Mouse (Mus musculus) G1E (cell line): ENCODE results near the gene Sfrp4. TPM values are rescaled to one million over a fixed set of nuclear protein-coding genes. Genes with fewer than 3 reads are reported as not detected.

Source experiments
- ATAC-seq: 2 replicates; pipeline ENCODE4 v1.8.0; 2016; ENCODE audit warnings: mild to moderate bottlenecking; ENCODE audit not compliant: insufficient number of reproducible peaks, poor library complexity, low FRiP score, severe bottlenecking; ENCODE audit errors: extremely low read depth
- DNase-seq: peaks from one replicate; pipeline ENCODE4 v3.0.0; 2012; ENCODE audit warnings: low spot score
- H3K27me3 ChIP-seq: 2 replicates; pipeline ENCODE4 v1.6.1; 2012; ENCODE audit warnings: mild to moderate bottlenecking, low read length, inconsistent platforms; ENCODE audit not compliant: insufficient read depth
- H3K36me3 ChIP-seq: replicated peaks from 2 replicates; pipeline ENCODE3; 2012; ENCODE audit warnings: mild to moderate bottlenecking, inconsistent platforms
- H3K4me1 ChIP-seq: 2 replicates; pipeline ENCODE4 v1.6.1; 2012; ENCODE audit warnings: low read depth, low read length, inconsistent platforms, mixed read lengths; ENCODE audit not compliant: insufficient read depth
- H3K4me3 ChIP-seq: 2 replicates; pipeline ENCODE4 v1.5.1; 2012; ENCODE audit warnings: low read depth, mild to moderate bottlenecking, inconsistent platforms, low read length, moderate library complexity, mixed read lengths
- H3K9me3 ChIP-seq: replicated peaks from 2 replicates; pipeline ENCODE4 v1.6.1; 2012; ENCODE audit warnings: inconsistent platforms
- CTCF ChIP-seq: IDR thresholded peaks from 2 replicates; pipeline ENCODE4 v1.5.1; 2012; ENCODE audit warnings: low read depth, low read length, inconsistent platforms, mixed read lengths
- GATA1 ChIP-seq: IDR thresholded peaks from 2 replicates; pipeline ENCODE4 v1.6.1; 2012; ENCODE audit warnings: borderline replicate concordance, low read length, inconsistent platforms, mixed read lengths
- GATA2 ChIP-seq: IDR thresholded peaks from 2 replicates; pipeline ENCODE4 v1.6.1; 2012; ENCODE audit warnings: low read depth, low read length, inconsistent platforms, borderline replicate concordance
- POLR2AphosphoS5 ChIP-seq: IDR thresholded peaks from 2 replicates; pipeline ENCODE4 v1.6.1; 2012; ENCODE audit warnings: low read depth, low read length, inconsistent platforms; ENCODE audit not compliant: insufficient replicate concordance
- TAL1 ChIP-seq: conservative IDR thresholded peaks from 2 replicates; pipeline ENCODE4 v1.6.1; 2012; ENCODE audit warnings: low read depth, low read length, inconsistent platforms, mixed read lengths
- polyA plus RNA-seq: library from polyadenylated mRNA; stranded (reverse); fragments of >175 nt; gene quantifications from 2 replicates; pipeline ENCODE4 v1.2.3, GENCODE M21; 2012
- total RNA-seq, 2 experiments: library from RNA; stranded (forward) in 1 of 2; stranded (reverse) in 1 of 2; fragments of 200-1000 nt in 1 of 2; fragments of >200 nt in 1 of 2; fragmentation: Nextera tagmentation in 1 of 2; gene quantifications; 2 replicates each; pipeline ENCODE4 v1.2.3; 2014 to 2017

Sfrp4 gene
- total and polyA plus RNA-seq, 3 experiments, result 0.22 TPM; not detected in 2

DNA sequence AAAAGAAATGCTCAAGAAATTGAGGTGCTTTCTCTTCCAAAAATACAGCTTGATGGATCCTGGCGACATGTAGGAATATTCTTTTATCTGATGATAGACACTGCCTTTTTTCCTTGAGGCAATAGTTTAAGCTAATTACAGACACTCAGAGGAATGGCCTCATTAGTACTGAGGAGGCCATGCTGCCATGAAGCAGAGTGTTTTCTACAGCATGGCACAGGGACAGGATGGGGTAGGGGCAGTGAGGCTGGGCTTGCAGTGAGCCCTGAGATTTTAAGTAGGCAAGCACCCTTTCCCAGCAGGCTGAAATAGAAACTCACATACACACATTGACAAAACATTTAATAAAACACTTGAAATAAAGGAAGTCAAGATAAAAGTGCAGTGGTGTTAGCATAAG is 20.4 kb upstream of the Sfrp4 start:
- Histone ChIP-seq H3K9me3 (no peaks in the 10 kb centered on the region), H3K27me3 (peaks cover 19% of the 10 kb centered on the region), H3K4me3 (no peak overlapping the region), H3K36me3 (no peaks in the 10 kb centered on the region), H3K4me1 (no peaks in the 10 kb centered on the region)
- DNase-seq, result no peak
- no peak for ATAC-seq
- no peak for TF ChIP-seq POLR2AphosphoS5
- no peak for TF ChIP-seq TAL1

DNA sequence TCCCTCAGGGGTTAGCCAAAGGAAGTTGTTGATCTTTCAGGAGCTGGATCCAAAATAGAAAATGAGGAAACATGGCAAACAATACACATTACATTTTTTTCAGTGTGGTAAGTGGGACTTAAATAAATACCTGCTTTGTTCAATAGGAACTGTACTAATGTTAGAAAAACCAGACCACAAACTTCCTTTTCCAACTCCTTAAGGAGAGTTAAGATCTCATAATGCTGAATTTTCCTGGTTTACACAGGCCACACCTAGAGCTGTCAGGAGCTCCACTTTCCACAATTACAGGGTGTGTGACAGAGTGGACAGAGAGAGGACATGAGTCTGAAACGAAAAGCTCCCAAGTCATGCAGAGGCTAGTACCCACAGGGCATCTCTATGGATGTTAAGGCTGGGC is 19.2 kb upstream of the Sfrp4 start:
- DNase-seq, result no peak
- no peak for TF ChIP-seq CTCF
- no peak for TF ChIP-seq GATA1
- no peak for TF ChIP-seq POLR2AphosphoS5
- no peak for TF ChIP-seq GATA2
- no peak for TF ChIP-seq TAL1
- H3K4me1 ChIP-seq, result no peaks in the 10 kb centered on the region
- no peaks in the 10 kb centered on the region for H3K36me3 ChIP-seq
- no peak for ATAC-seq
- H3K27me3 ChIP-seq, result peaks cover 13% of the 10 kb centered on the region
- H3K9me3 ChIP-seq, result no peaks in the 10 kb centered on the region
- no peak overlapping the region for H3K4me3 ChIP-seq

DNA sequence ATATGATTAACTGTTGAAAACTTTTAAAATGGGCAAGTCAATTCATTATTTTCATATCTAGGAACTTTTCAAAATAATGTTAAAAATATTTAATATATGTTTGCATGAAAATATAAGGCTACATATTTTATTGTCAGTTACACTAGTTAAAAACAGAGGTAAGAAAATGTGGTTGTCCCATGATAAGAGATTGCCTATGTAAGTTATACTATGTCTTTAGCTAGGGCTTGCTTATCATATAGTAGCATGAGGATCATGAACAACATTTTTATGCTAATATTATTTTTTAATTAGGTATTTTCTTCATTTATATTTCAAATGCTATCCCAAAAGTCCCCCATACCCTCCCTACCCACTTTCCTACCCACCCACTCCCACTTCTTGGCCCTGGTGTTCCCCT is 18.0 kb upstream of the Sfrp4 start:
- peaks cover 10% of the 10 kb centered on the region for H3K27me3 ChIP-seq
- H3K4me1 ChIP-seq, result no peaks in the 10 kb centered on the region
- H3K4me3 ChIP-seq, result no peak overlapping the region
- H3K9me3 ChIP-seq, result no peaks in the 10 kb centered on the region
- TF ChIP-seq POLR2AphosphoS5, result no peak
- TF ChIP-seq GATA2, result no peak
- no peak for TF ChIP-seq CTCF
- no peak for TF ChIP-seq GATA1
- DNase-seq (no peak), ATAC-seq (no peak)
- no peaks in the 10 kb centered on the region for H3K36me3 ChIP-seq

DNA sequence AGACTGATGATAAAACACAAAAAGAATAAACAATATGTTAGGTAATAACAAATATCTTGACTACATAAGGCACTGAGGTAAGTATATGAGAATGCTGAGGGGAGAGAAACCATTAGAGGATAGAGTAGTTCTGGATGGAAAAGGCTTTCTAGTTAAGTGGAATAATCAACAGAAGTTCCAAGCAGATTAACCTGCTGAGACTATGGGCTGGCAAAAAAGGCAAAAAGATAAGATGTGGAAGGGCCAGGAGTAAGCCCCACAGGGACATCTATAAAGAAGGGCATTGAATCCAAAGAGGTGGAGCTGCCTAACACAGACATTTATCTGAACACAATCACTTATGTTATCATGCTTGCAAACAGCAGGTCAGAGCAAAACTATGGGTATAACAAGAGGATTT is 14.8 kb upstream of the Sfrp4 start:
- peaks cover 9% of the 10 kb centered on the region for H3K27me3 ChIP-seq
- no peak for DNase-seq
- ATAC-seq, result no peak
- H3K4me3 ChIP-seq, result no peak overlapping the region
- H3K9me3 ChIP-seq, result no peaks in the 10 kb centered on the region
- H3K4me1 ChIP-seq, result no peaks in the 10 kb centered on the region
- no peak for TF ChIP-seq POLR2AphosphoS5
- no peak for TF ChIP-seq CTCF
- no peak for TF ChIP-seq GATA1
- TF ChIP-seq TAL1, result no peak
- TF ChIP-seq GATA2, result no peak
- no peaks in the 10 kb centered on the region for H3K36me3 ChIP-seq

DNA sequence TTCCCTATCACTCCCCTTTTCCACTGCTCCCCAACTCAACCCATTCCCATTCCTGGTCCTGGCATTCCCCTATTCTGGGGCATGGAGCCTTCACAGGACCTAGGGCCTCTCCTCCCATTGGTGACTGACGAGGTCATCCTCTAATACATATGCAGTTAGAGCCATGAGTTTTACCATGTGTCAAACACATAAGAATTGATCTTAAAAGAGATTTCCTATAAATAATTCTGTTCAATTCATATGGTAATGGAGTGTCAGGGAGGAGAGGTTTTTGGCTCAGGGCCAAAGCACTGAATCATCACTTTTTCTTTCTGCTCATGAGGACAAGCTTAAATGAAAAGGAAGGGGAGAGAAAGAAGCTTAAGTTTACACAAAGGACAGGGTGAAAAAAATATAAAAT is 10.6 kb upstream of the Sfrp4 start:
- H3K9me3 ChIP-seq, result no peaks in the 10 kb centered on the region
- TF ChIP-seq POLR2AphosphoS5, result no peak
- no peak for TF ChIP-seq CTCF
- no peak for TF ChIP-seq GATA2
- H3K27me3 ChIP-seq, result peaks cover 7% of the 10 kb centered on the region
- H3K4me1 ChIP-seq, result no peaks in the 10 kb centered on the region
- no peak for ATAC-seq
- no peak overlapping the region for H3K4me3 ChIP-seq
- no peak for DNase-seq
- H3K36me3 ChIP-seq, result no peaks in the 10 kb centered on the region

DNA sequence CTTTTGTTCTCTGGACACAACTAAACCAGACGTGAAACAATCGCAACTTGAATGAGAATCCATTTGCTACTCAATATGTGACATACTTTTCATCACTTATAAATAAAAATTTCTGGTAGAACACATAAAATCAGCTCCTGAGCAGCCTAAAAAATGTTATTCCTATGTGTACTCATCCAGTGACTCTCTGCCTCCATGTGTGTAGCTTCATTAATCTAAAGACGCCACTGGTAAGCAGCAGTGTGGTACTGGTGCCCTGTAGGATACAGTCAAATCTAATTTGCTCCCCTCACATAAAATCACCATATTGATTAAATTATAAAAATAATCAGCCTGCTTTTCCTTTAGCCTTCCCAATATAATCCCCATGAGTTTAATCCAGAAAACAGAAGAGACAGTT is 9.9 kb upstream of the Sfrp4 start:
- TF ChIP-seq GATA1 (no peak), CTCF (no peak), POLR2AphosphoS5 (no peak), TAL1 (no peak), GATA2 (no peak)
- DNase-seq, result no peak
- peaks cover 7% of the 10 kb centered on the region for H3K27me3 ChIP-seq
- H3K36me3 ChIP-seq, result no peaks in the 10 kb centered on the region
- H3K4me1 ChIP-seq, result no peaks in the 10 kb centered on the region
- ATAC-seq, result no peak
- no peak overlapping the region for H3K4me3 ChIP-seq
- H3K9me3 ChIP-seq, result no peaks in the 10 kb centered on the region

DNA sequence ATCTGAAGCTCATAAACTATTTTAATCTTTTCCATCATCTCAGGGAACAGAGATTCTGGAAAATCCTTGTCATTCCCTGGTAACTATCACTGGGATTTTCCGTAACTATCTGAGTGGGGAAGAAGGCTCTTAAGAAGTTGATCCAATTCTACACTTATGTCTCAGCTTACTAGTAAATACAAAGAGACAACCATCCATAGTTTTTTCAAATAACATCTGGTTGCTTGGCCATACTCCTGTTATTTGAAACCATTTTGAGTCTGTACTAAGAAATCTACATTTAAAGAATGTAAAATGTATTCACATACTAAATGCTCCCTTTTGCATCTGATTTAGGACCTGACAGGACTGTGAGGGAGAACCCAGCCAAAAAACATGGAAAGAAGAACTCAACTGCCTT is 9.5 kb upstream of the Sfrp4 start:
- no peaks in the 10 kb centered on the region for H3K9me3 ChIP-seq
- ATAC-seq, result no peak
- TF ChIP-seq TAL1 (no peak), CTCF (no peak), GATA2 (no peak), POLR2AphosphoS5 (no peak), GATA1 (no peak)
- H3K36me3 ChIP-seq, result no peaks in the 10 kb centered on the region
- H3K27me3 ChIP-seq, result peaks cover 7% of the 10 kb centered on the region
- no peak for DNase-seq
- H3K4me1 ChIP-seq, result no peaks in the 10 kb centered on the region
- no peak overlapping the region for H3K4me3 ChIP-seq
